Comparison of ENCODE assay signal across 8 mouse cellular contexts in genomic region chr1:171110659-171111019, GRCm38 (mm10). TPM values are rescaled to one million over a fixed set of nuclear protein-coding genes. Genes with fewer than 3 reads are reported as not detected.
A peak's percentile ranks its signal among the peaks of the same experiment; 100 is the strongest.
DNase-seq lines count a peak whose midpoint lies in the region; ATAC-seq and TF ChIP-seq lines count a peak whose summit lies in the region.

No protein-coding gene starts in this region.

- ATAC-seq in heart, embryonic 11.5 days (replicated peaks; ENCODE audit: insufficient number of reproducible peaks, low FRiP score, low TSS enrichment), result no peak
- 0 out of 2 replicates have a peak, but pooled peaks have one; percentile 30 for ATAC-seq in heart, embryonic 16.5 days (replicated peaks; ENCODE audit: extremely low read depth, insufficient read depth, low FRiP score)
- no peak for ATAC-seq in activated CD4-positive, CD25-positive, alpha-beta regulatory T cell, adult 4 months

- no peak for TF ChIP-seq CTCF in MEL (IDR thresholded peaks at IDR 0.05 in 2 of 3, conservative IDR thresholded peaks at IDR 0.05 in 1 of 3; ENCODE audit: control insufficient read depth in 1 of 3, insufficient read depth in 1 of 3, low read depth in 2 of 3, low read length in 3 of 3, poor library complexity in 1 of 3, severe bottlenecking in 1 of 3)

- peak overlapping the region; percentile 65 for H3K4me3 ChIP-seq in heart, embryonic 11.5 days (ENCODE audit: low read depth, low read length)
- H3K4me3 ChIP-seq in MEL (ENCODE audit: control insufficient read depth in 1 of 2, insufficient read depth in 1 of 2, low read depth in 2 of 2, low read length in 2 of 2), result peak overlapping the region; percentile 53 to 58
- H3K4me3 ChIP-seq in heart, embryonic 16.5 days (ENCODE audit: low read length), result peak overlapping the region; percentile 77
- peak overlapping the region; percentile 64 for H3K4me3 ChIP-seq in midbrain, embryonic 10.5 days

- TF ChIP-seq EP300 in MEL (IDR thresholded peaks at IDR 0.05; ENCODE audit: low read depth in 1 of 2, low read length in 2 of 2), result no peak

- 0 out of 2 replicates have a peak overlapping the region, but pooled peaks have one; percentile 57 for H3K27ac ChIP-seq in heart, embryonic 11.5 days (ENCODE audit: low read depth, low read length)
- H3K27ac ChIP-seq in MEL (ENCODE audit: control insufficient read depth, low read depth, low read length), result peak overlapping the region; percentile 52
- H3K27ac ChIP-seq in heart, embryonic 16.5 days (ENCODE audit: low read length), result peak overlapping the region; percentile 33
- H3K27ac ChIP-seq in midbrain, embryonic 10.5 days (replicated peaks), result peak overlapping the region; percentile 85

- WGBS in heart, embryonic 11.5 days (ENCODE audit: insufficient replicate concordance), result 9% methylated on average over 15 of the region's 15 CpGs
- WGBS in heart, embryonic 16.5 days, result 9% methylated on average over 15 of the region's 15 CpGs
- 11% methylated on average over 15 of the region's 15 CpGs for WGBS in midbrain, embryonic 10.5 days

- peak overlapping the region; percentile 82 for H3K4me2 ChIP-seq in heart, embryonic 11.5 days
- peak overlapping the region; percentile 74 for H3K4me2 ChIP-seq in heart, embryonic 16.5 days (ENCODE audit: low read depth, low read length)

- peaks cover 5% of the 10 kb centered on the region; the same call in 1 of the 2 replicates for H3K4me1 ChIP-seq in heart, embryonic 11.5 days (ENCODE audit: control insufficient read depth, insufficient read depth, low read length)
- H3K4me1 ChIP-seq in MEL (ENCODE audit: control insufficient read depth in 1 of 2, insufficient read depth in 2 of 2, low read length in 2 of 2), result peaks cover 4 to 13% of the 10 kb centered on the region in 2 experiments
- H3K4me1 ChIP-seq in heart, embryonic 16.5 days (ENCODE audit: control insufficient read depth, insufficient read depth, low read length), result peaks cover 11% of the 10 kb centered on the region
- H3K4me1 ChIP-seq in midbrain, embryonic 10.5 days, result peaks cover 35% of the 10 kb centered on the region

- intact Hi-C loops in heart, postnatal 25 days (cut with DNase I), result loop anchor here (10.0 kb wide), 1 partner anchor 364 kb away; no protein-coding TSS in a partner anchor

- no peak for TF ChIP-seq POLR2A in MEL (IDR thresholded peaks at IDR 0.05; ENCODE audit: control insufficient read depth in 1 of 2, insufficient read depth in 1 of 2, low read depth in 1 of 2, low read length in 2 of 2, poor library complexity in 1 of 2)

- DNase-seq in heart, postnatal 25 days (ENCODE audit: low spot score), result no peak
- DNase-seq in MEL (ENCODE audit: low read depth, low spot score), result no peak
- no peak for DNase-seq in midbrain, embryonic 10.5 days (ENCODE audit: low spot score)
- no peak for DNase-seq in yolk sac, embryonic 10.5 days (ENCODE audit: low spot score)
- no peak for DNase-seq in adrenal gland, postnatal 25 days

- H3K79me2 ChIP-seq in MEL (ENCODE audit: control insufficient read depth, insufficient read depth, low read length, poor library complexity), result no peaks in the 10 kb centered on the region; the same call in 1 of the 2 replicates

- H3K27me3 ChIP-seq in heart, embryonic 11.5 days (ENCODE audit: control insufficient read depth, insufficient read depth, low read length), result no peaks in the 10 kb centered on the region
- no peaks in the 10 kb centered on the region for H3K27me3 ChIP-seq in MEL (ENCODE audit: control insufficient read depth in 1 of 2, insufficient read depth in 2 of 2, low read length in 2 of 2)
- H3K27me3 ChIP-seq in heart, embryonic 16.5 days (ENCODE audit: control insufficient read depth, insufficient read depth, low read length), result no peaks in the 10 kb centered on the region
- H3K27me3 ChIP-seq in midbrain, embryonic 10.5 days (ENCODE audit: low read depth, poor library complexity, severe bottlenecking), result peaks cover 6% of the 10 kb centered on the region; the same call in 1 of the 2 replicates

- no peaks in the 10 kb centered on the region for H3K36me3 ChIP-seq in heart, embryonic 11.5 days (ENCODE audit: control insufficient read depth, insufficient read depth, low read length)
- peaks cover 0 to 12% of the 10 kb centered on the region in 2 experiments; a peak in 2 of 4 replicates for H3K36me3 ChIP-seq in MEL (ENCODE audit: control insufficient read depth in 1 of 2, insufficient read depth in 2 of 2, low read length in 2 of 2)
- no peaks in the 10 kb centered on the region for H3K36me3 ChIP-seq in heart, embryonic 16.5 days (ENCODE audit: control insufficient read depth, insufficient read depth)
- H3K36me3 ChIP-seq in midbrain, embryonic 10.5 days, result no peaks in the 10 kb centered on the region

- no peaks in the 10 kb centered on the region for H3K9me3 ChIP-seq in heart, embryonic 11.5 days (replicated peaks; ENCODE audit: control insufficient read depth, low read length)
- H3K9me3 ChIP-seq in MEL (replicated peaks; ENCODE audit: insufficient read depth, low read length), result no peaks in the 10 kb centered on the region
- H3K9me3 ChIP-seq in heart, embryonic 16.5 days (replicated peaks; ENCODE audit: control insufficient read depth, low read length), result no peaks in the 10 kb centered on the region
- no peaks in the 10 kb centered on the region for H3K9me3 ChIP-seq in midbrain, embryonic 10.5 days (replicated peaks)

- no peak for TF ChIP-seq RAD21 in MEL (IDR thresholded peaks at IDR 0.05; ENCODE audit: low read depth, low read length)

- H3K9ac ChIP-seq in heart, embryonic 11.5 days (ENCODE audit: low read depth, low read length), result peak overlapping the region; percentile 72
- H3K9ac ChIP-seq in MEL (ENCODE audit: control insufficient read depth, low read depth, low read length, poor library complexity, severe bottlenecking), result peak overlapping the region; percentile 67
- peak overlapping the region; percentile 65 for H3K9ac ChIP-seq in heart, embryonic 16.5 days (ENCODE audit: low read length)

TF ChIP-seq in MEL, 35 proteins besides CTCF, POLR2A, EP300 and RAD21:
- TF ChIP-seq ETS1 (IDR thresholded peaks at IDR 0.05; ENCODE audit: low read depth, low read length), result no peak
- TF ChIP-seq TCF12 (IDR thresholded peaks at IDR 0.05; ENCODE audit: low read depth, low read length), result no peak
- TF ChIP-seq USF1 (IDR thresholded peaks at IDR 0.05; ENCODE audit: low read depth, low read length), result no peak

RNA-seq across cellular contexts. Expression of gene Cfap126, which starts 3.1 kb away (rescaled TPM):
- polyA plus RNA-seq in heart, embryonic 11.5 days (2014; fragmentation: Nextera tagmentation; extraction: Ambion mirVana), result 2.7 and 5.6 TPM in 2 replicates
- total RNA-seq in heart, postnatal 25 days (2021), result 1 to 10 TPM in 1 of 2 experiments, under 1 TPM in 1; 0.34 to 1.1 TPM
- total RNA-seq in MEL (2012; rRNA removed), result 0.69 and 0.75 TPM in 2 replicates
- polyA plus RNA-seq in MEL (2012; ENCODE audit: insufficient read depth in 1 of 2, insufficient read length in 2 of 2, low read depth in 1 of 2, low replicate concordance in 2 of 2, missing spikeins in 1 of 2), result 1 to 10 TPM in 1 of 2 experiments, not detected in 1; 3.5 TPM
- 2.9 and 3.5 TPM in 2 replicates for polyA plus RNA-seq in heart, embryonic 16.5 days (2015; fragmentation: Nextera tagmentation; extraction: Ambion mirVana)
- polyA plus RNA-seq in midbrain, embryonic 10.5 days (2016; fragmentation: Nextera tagmentation; extraction: Ambion mirVana), result 2.8 and 2.9 TPM in 2 replicates
- polyA plus RNA-seq in activated CD4-positive, CD25-positive, alpha-beta regulatory T cell, adult 4 months (2017; shearing (Covaris generic)), result 1 to 10 TPM; 2.1 to 2.4 TPM
- 2.3 and 4.5 TPM in 2 replicates for total RNA-seq in adrenal gland, postnatal 25 days (2021)

RNA-seq across cellular contexts. Expression of gene Sdhc, which starts 39.8 kb away (rescaled TPM):
- polyA plus RNA-seq in heart, embryonic 11.5 days (2014; fragmentation: Nextera tagmentation; extraction: Ambion mirVana), result 426 and 502 TPM in 2 replicates
- 1,000 to 10,000 TPM; 1,121 to 1,186 TPM for total RNA-seq in heart, postnatal 25 days (2021)
- total RNA-seq in MEL (2012; rRNA removed), result 79.4 and 88.2 TPM in 2 replicates
- 100 to 1,000 TPM in 1 of 2 experiments, not detected in 1; 224 TPM for polyA plus RNA-seq in MEL (2012; ENCODE audit: insufficient read depth in 1 of 2, insufficient read length in 2 of 2, low read depth in 1 of 2, low replicate concordance in 2 of 2, missing spikeins in 1 of 2)
- polyA plus RNA-seq in heart, embryonic 16.5 days (2015; fragmentation: Nextera tagmentation; extraction: Ambion mirVana), result 622 and 629 TPM in 2 replicates
- polyA plus RNA-seq in midbrain, embryonic 10.5 days (2016; fragmentation: Nextera tagmentation; extraction: Ambion mirVana), result 301 and 309 TPM in 2 replicates
- polyA plus RNA-seq in activated CD4-positive, CD25-positive, alpha-beta regulatory T cell, adult 4 months (2017; shearing (Covaris generic)), result 100 to 1,000 TPM; 102 to 131 TPM
- 372 and 386 TPM in 2 replicates for total RNA-seq in adrenal gland, postnatal 25 days (2021)

RNA-seq across cellular contexts. Expression of gene Mpz, which starts 39.9 kb away (rescaled TPM):
- polyA plus RNA-seq in heart, embryonic 11.5 days (2014; fragmentation: Nextera tagmentation; extraction: Ambion mirVana), result 0.30 TPM in 1 of 2 replicates, not detected in the other
- total RNA-seq in heart, postnatal 25 days (2021), result 1 to 10 TPM in 1 of 2 experiments, under 1 TPM in 1; 0.29 to 6.7 TPM
- total RNA-seq in MEL (2012; rRNA removed), result 0.10 TPM in 1 of 2 replicates, not detected in the other
- polyA plus RNA-seq in MEL (2012; ENCODE audit: insufficient read depth in 1 of 2, insufficient read length in 2 of 2, low read depth in 1 of 2, low replicate concordance in 2 of 2, missing spikeins in 1 of 2), result under 1 TPM in 1 of 2 experiments, not detected in 1; 0.28 TPM
- 0.44 and 1.1 TPM in 2 replicates for polyA plus RNA-seq in heart, embryonic 16.5 days (2015; fragmentation: Nextera tagmentation; extraction: Ambion mirVana)
- polyA plus RNA-seq in midbrain, embryonic 10.5 days (2016; fragmentation: Nextera tagmentation; extraction: Ambion mirVana), result 0.26 TPM in 1 of 2 replicates, not detected in the other
- not detected for polyA plus RNA-seq in activated CD4-positive, CD25-positive, alpha-beta regulatory T cell, adult 4 months (2017; shearing (Covaris generic))
- total RNA-seq in adrenal gland, postnatal 25 days (2021), result 0.88 and 2.9 TPM in 2 replicates

RNA-seq across cellular contexts. Expression of gene Fcgr3, which starts 45.9 kb away (rescaled TPM):
- 3.8 and 4.4 TPM in 2 replicates for polyA plus RNA-seq in heart, embryonic 11.5 days (2014; fragmentation: Nextera tagmentation; extraction: Ambion mirVana)
- total RNA-seq in heart, postnatal 25 days (2021), result 10 to 100 TPM; 12.5 to 15.6 TPM
- 0.39 and 0.62 TPM in 2 replicates for total RNA-seq in MEL (2012; rRNA removed)
- polyA plus RNA-seq in MEL (2012; ENCODE audit: insufficient read depth in 1 of 2, insufficient read length in 2 of 2, low read depth in 1 of 2, low replicate concordance in 2 of 2, missing spikeins in 1 of 2), result 1 to 10 TPM in 1 of 2 experiments, not detected in 1; 6.1 TPM
- 10.2 and 10.7 TPM in 2 replicates for polyA plus RNA-seq in heart, embryonic 16.5 days (2015; fragmentation: Nextera tagmentation; extraction: Ambion mirVana)
- 5.5 and 7.8 TPM in 2 replicates for polyA plus RNA-seq in midbrain, embryonic 10.5 days (2016; fragmentation: Nextera tagmentation; extraction: Ambion mirVana)
- polyA plus RNA-seq in activated CD4-positive, CD25-positive, alpha-beta regulatory T cell, adult 4 months (2017; shearing (Covaris generic)), result under 1 TPM in 1 of 2 experiments, not detected in 1; 0.45 TPM
- 5.5 and 7.4 TPM in 2 replicates for total RNA-seq in adrenal gland, postnatal 25 days (2021)

Comparison
In these comparisons a context has a peak if more than half of its experiments do, and no peak if none do; other contexts are left out.
1. H3K27ac ChIP-seq: peak in every context shown above with its lines; median percentile 85 in midbrain, embryonic 10.5 days; 57 in heart, embryonic 11.5 days; 52 in MEL; 33 in heart, embryonic 16.5 days.